Mouse (Mus musculus) embryo, embryonic 10 days (tissue): ENCODE measurements around the gene Trim7.
"Not testable (repeated sequence)": the region's sequence is repeated elsewhere in the genome, so short reads cannot be mapped to it uniquely, and the experiment has no call there.

ENCODE experiments used
- DNase-seq: peaks from one replicate; pipeline ENCODE4 v3.0.0-alpha.2; 2015; ENCODE audit warnings: low spot score

Gene Trim7

GRCm38 (mm10) chr11:48801831-48802772, 23.8 kb upstream of the Trim7 start:
- DNase-seq = no peak

- DNase-seq = no peak
These were observed 22.0 kb upstream of the Trim7 start for GRCm38 (mm10) chr11:48803988-48804387.

- DNase-seq = no peak
These were observed 21.0 kb upstream of the Trim7 start for GRCm38 (mm10) chr11:48804922-48805321.

- peak; percentile 56 for DNase-seq
These were observed 18.9 kb upstream of the Trim7 start for GRCm38 (mm10) chr11:48806856-48807562.

GRCm38 (mm10) chr11:48807563-48808303, 18.2 kb upstream of the Trim7 start:
- no peak for DNase-seq

GRCm38 (mm10) chr11:48808304-48808646, 17.7 kb upstream of the Trim7 start:
- DNase-seq = no peak

GRCm38 (mm10) chr11:48808737-48809433, 17.1 kb upstream of the Trim7 start:
- DNase-seq = no peak

- no peak for DNase-seq
These were observed 16.5 kb upstream of the Trim7 start for GRCm38 (mm10) chr11:48809434-48809830.

GRCm38 (mm10) chr11:48810142-48810541, 15.8 kb upstream of the Trim7 start:
- no peak for DNase-seq

GRCm38 (mm10) chr11:48813782-48814181, 12.2 kb upstream of the Trim7 start:
- DNase-seq = no peak

GRCm38 (mm10) chr11:48815851-48816250, 10.1 kb upstream of the Trim7 start:
- DNase-seq = no peak

GRCm38 (mm10) chr11:48816281-48816781, 9.6 kb upstream of the Trim7 start:
- DNase-seq = peak; percentile 82

GRCm38 (mm10) chr11:48816800-48817665, 8.9 kb upstream of the Trim7 start, which contains the start of gene Trim41:
Gene Trim41 (minus strand): TSS chr11:48817353.
- peak; percentile 97 for DNase-seq

GRCm38 (mm10) chr11:48817794-48818193, 8.1 kb upstream of the Trim7 start:
- no peak for DNase-seq

GRCm38 (mm10) chr11:48818346-48818745, 7.6 kb upstream of the Trim7 start:
- peak; percentile 95 for DNase-seq

GRCm38 (mm10) chr11:48819614-48820307, 6.2 kb upstream of the Trim7 start:
- DNase-seq = no peak

GRCm38 (mm10) chr11:48820308-48820674, 5.6 kb upstream of the Trim7 start:
- no peak for DNase-seq

- not testable (repeated sequence) for DNase-seq
These were observed 4.6 kb upstream of the Trim7 start for GRCm38 (mm10) chr11:48821299-48821698.

GRCm38 (mm10) chr11:48822768-48823512, 3.0 kb upstream of the Trim7 start:
- no peak for DNase-seq
